Comparison of ENCODE assay signal across 13 mouse cellular contexts in genomic region chr2:172935776-172936562, GRCm38 (mm10). TPM values are rescaled to one million over a fixed set of nuclear protein-coding genes. Genes with fewer than 3 reads are reported as not detected.
DNase-seq lines count a peak whose midpoint lies in the region; ATAC-seq and TF ChIP-seq lines count a peak whose summit lies in the region.
"Had no signal": no experiment of that assay in that cellular context is flagged by ENCODE, and none has a peak within 500 bp of the region (broad histone marks: within the 10 kb centered on the region; RNA-seq: fewer than 3 reads in every experiment).

No protein-coding gene starts in this region.

- H3K27ac ChIP-seq in heart, embryonic 12.5 days (ENCODE audit: poor library complexity, severe bottlenecking), result peak overlapping the region; percentile 91
- H3K27ac ChIP-seq in embryonic facial prominence, embryonic 11.5 days (replicated peaks; ENCODE audit: low read depth, low read length), result peak overlapping the region; percentile 44
- H3K27ac ChIP-seq in hindbrain, postnatal 0 days, result no peak overlapping the region
- H3K27ac ChIP-seq in midbrain, embryonic 15.5 days, result no peak overlapping the region
- H3K27ac ChIP-seq: left cerebral cortex, adult 2 months had no signal

- no peaks in the 10 kb centered on the region for H3K9me3 ChIP-seq in heart, embryonic 12.5 days (replicated peaks)
- H3K9me3 ChIP-seq in embryonic facial prominence, embryonic 11.5 days (replicated peaks; ENCODE audit: control insufficient read depth, low read length), result no peaks in the 10 kb centered on the region
- no peaks in the 10 kb centered on the region for H3K9me3 ChIP-seq in hindbrain, postnatal 0 days (ENCODE audit: low read length)
- no peaks in the 10 kb centered on the region for H3K9me3 ChIP-seq in midbrain, embryonic 15.5 days

- H3K4me2 ChIP-seq in heart, embryonic 12.5 days, result peak overlapping the region; percentile 74
- H3K4me2 ChIP-seq in embryonic facial prominence, embryonic 11.5 days (ENCODE audit: low read depth, low read length), result peak overlapping the region; percentile 99
- H3K4me2 ChIP-seq in hindbrain, postnatal 0 days (ENCODE audit: low read depth, low read length), result 0 out of 2 replicates have a peak overlapping the region, but pooled peaks have one; percentile 51
- 0 out of 2 replicates have a peak overlapping the region, but pooled peaks have one; percentile 33 for H3K4me2 ChIP-seq in midbrain, embryonic 15.5 days

- DNase-seq in heart, adult 8-10 months (ENCODE audit: low spot score), result no peak
- DNase-seq in embryonic facial prominence, embryonic 11.5 days (ENCODE audit: low spot score), result peak; percentile 67
- no peak for DNase-seq in hindbrain, postnatal 0 days (ENCODE audit: low spot score)
- no peak for DNase-seq in spleen, postnatal 14 days (ENCODE audit: low spot score in 2 of 2)
- DNase-seq in gastrocnemius, postnatal 4 days (ENCODE audit: low spot score in 2 of 2), result no peak
- no peak for DNase-seq in thymus, postnatal 10 days (ENCODE audit: low spot score in 2 of 2)
- DNase-seq: lung, postnatal 14 days had no signal

- peaks cover 31% of the 10 kb centered on the region for H3K27me3 ChIP-seq in heart, embryonic 12.5 days (replicated peaks)
- peaks cover 9% of the 10 kb centered on the region; the same call in 1 of the 2 replicates for H3K27me3 ChIP-seq in embryonic facial prominence, embryonic 11.5 days (ENCODE audit: control insufficient read depth, insufficient read depth, low read length)
- H3K27me3 ChIP-seq in hindbrain, postnatal 0 days (ENCODE audit: insufficient read depth, low read length), result peaks cover 34% of the 10 kb centered on the region
- H3K27me3 ChIP-seq in midbrain, embryonic 15.5 days (replicated peaks), result peaks cover 57% of the 10 kb centered on the region

- H3K4me1 ChIP-seq in heart, embryonic 12.5 days (replicated peaks), result peaks cover 68% of the 10 kb centered on the region
- peaks cover 26% of the 10 kb centered on the region for H3K4me1 ChIP-seq in embryonic facial prominence, embryonic 11.5 days (ENCODE audit: control insufficient read depth, insufficient read depth, low read length)
- no peaks in the 10 kb centered on the region for H3K4me1 ChIP-seq in hindbrain, postnatal 0 days (ENCODE audit: insufficient read depth, low read length)
- H3K4me1 ChIP-seq in midbrain, embryonic 15.5 days, result peaks cover 58% of the 10 kb centered on the region

- H3K9ac ChIP-seq in heart, embryonic 12.5 days, result peak overlapping the region; percentile 86
- H3K9ac ChIP-seq in embryonic facial prominence, embryonic 11.5 days (replicated peaks; ENCODE audit: low read length), result peak overlapping the region; percentile 29; the same call in 1 of the 2 replicates
- H3K9ac ChIP-seq in hindbrain, postnatal 0 days (replicated peaks; ENCODE audit: low read length), result no peak overlapping the region
- no peak overlapping the region for H3K9ac ChIP-seq in midbrain, embryonic 15.5 days

- H3K36me3 ChIP-seq in heart, embryonic 12.5 days, result no peaks in the 10 kb centered on the region; the same call in 1 of the 2 replicates
- no peaks in the 10 kb centered on the region for H3K36me3 ChIP-seq in embryonic facial prominence, embryonic 11.5 days (replicated peaks; ENCODE audit: control insufficient read depth, insufficient read depth, low read depth, low read length)
- no peaks in the 10 kb centered on the region for H3K36me3 ChIP-seq in hindbrain, postnatal 0 days (ENCODE audit: insufficient read depth, low read length)
- no peaks in the 10 kb centered on the region for H3K36me3 ChIP-seq in midbrain, embryonic 15.5 days (replicated peaks)

- no peak for ATAC-seq in heart, embryonic 12.5 days (ENCODE audit: insufficient number of reproducible peaks, low FRiP score)
- ATAC-seq in embryonic facial prominence, embryonic 11.5 days (replicated peaks; ENCODE audit: insufficient number of reproducible peaks, low FRiP score, low TSS enrichment, low read depth), result no peak
- no peak for ATAC-seq in hindbrain, postnatal 0 days
- no peak for ATAC-seq in midbrain, embryonic 15.5 days (replicated peaks)
- ATAC-seq: inflammation-experienced regulatory T-cells, adult 6 months had no signal

- no peak for TF ChIP-seq CTCF in hindbrain, postnatal 0 days (IDR thresholded peaks at IDR 0.05; ENCODE audit: low read depth)

- WGBS in heart, embryonic 12.5 days, result 26% methylated on average over 12 of the region's 12 CpGs
- WGBS in embryonic facial prominence, embryonic 11.5 days, result 2% methylated on average over 12 of the region's 12 CpGs
- 39% methylated on average over 12 of the region's 12 CpGs for WGBS in hindbrain, postnatal 0 days
- WGBS in midbrain, embryonic 15.5 days, result 25% methylated on average over 12 of the region's 12 CpGs

- peak overlapping the region; percentile 61 for H3K4me3 ChIP-seq in heart, embryonic 12.5 days
- no peak overlapping the region; the same call in none of the 2 replicates for H3K4me3 ChIP-seq in embryonic facial prominence, embryonic 11.5 days (ENCODE audit: low read depth, low read length)
- H3K4me3 ChIP-seq in hindbrain, postnatal 0 days (ENCODE audit: low read length), result no peak overlapping the region
- H3K4me3 ChIP-seq in midbrain, embryonic 15.5 days, result no peak overlapping the region
- H3K4me3 ChIP-seq: erythroblast, embryonic 14.5 days; left cerebral cortex, adult 2 months had no signal

RNA-seq across cellular contexts. Expression of gene Bmp7, which starts 4.2 kb away (rescaled TPM):
- 67.2 and 70.8 TPM in 2 replicates for polyA plus RNA-seq in heart, embryonic 12.5 days (2016; fragmentation: Nextera tagmentation; extraction: Ambion mirVana)
- total RNA-seq in heart, adult 8-10 months (2022), result 1 to 10 TPM in 1 of 4 experiments, under 1 TPM in 3; 0.59 to 1.4 (median 0.74) TPM
- 26.2 and 26.6 TPM in 2 replicates for polyA plus RNA-seq in embryonic facial prominence, embryonic 11.5 days (2014; fragmentation: Nextera tagmentation; extraction: Ambion mirVana)
- 24.1 and 25.1 TPM in 2 replicates for total RNA-seq in hindbrain, postnatal 0 days (2014; rRNA removed)
- 12.8 and 15.6 TPM in 2 replicates for polyA plus RNA-seq in hindbrain, postnatal 0 days (2015; fragmentation: Nextera tagmentation; extraction: Ambion mirVana)
- polyA plus RNA-seq in midbrain, embryonic 15.5 days (2015; fragmentation: Nextera tagmentation; extraction: Ambion mirVana), result 14.3 and 17.2 TPM in 2 replicates
- total RNA-seq in gastrocnemius, postnatal 4 days (2021), result 1 to 10 TPM; 3.7 to 3.8 TPM
- polyA plus RNA-seq: erythroblast, embryonic 14.5 days had no signal

RNA-seq across cellular contexts. Expression of gene Spo11, which starts 41.5 kb away (rescaled TPM):
- polyA plus RNA-seq in heart, embryonic 12.5 days (2016; fragmentation: Nextera tagmentation; extraction: Ambion mirVana), result 0.26 and 0.30 TPM in 2 replicates
- total RNA-seq in heart, adult 8-10 months (2022), result not detected
- polyA plus RNA-seq in embryonic facial prominence, embryonic 11.5 days (2014; fragmentation: Nextera tagmentation; extraction: Ambion mirVana), result 0.94 and 1.4 TPM in 2 replicates
- 0.07 and 1.0 TPM in 2 replicates for total RNA-seq in hindbrain, postnatal 0 days (2014; rRNA removed)
- polyA plus RNA-seq in hindbrain, postnatal 0 days (2015; fragmentation: Nextera tagmentation; extraction: Ambion mirVana), result 0.86 and 0.96 TPM in 2 replicates
- polyA plus RNA-seq in midbrain, embryonic 15.5 days (2015; fragmentation: Nextera tagmentation; extraction: Ambion mirVana), result 1.4 TPM in 2 replicates
- not detected for total RNA-seq in gastrocnemius, postnatal 4 days (2021)
- polyA plus RNA-seq: C2C12 had no signal

Comparison
In these comparisons a context has a peak if more than half of its experiments do, and no peak if none do; other contexts are left out.
1. H3K27ac ChIP-seq: peak in heart, embryonic 12.5 days (single experiment) and embryonic facial prominence, embryonic 11.5 days (single experiment); none in hindbrain, postnatal 0 days (single experiment) and midbrain, embryonic 15.5 days (single experiment).
2. H3K4me2 ChIP-seq: peak in every context shown above with its lines; median percentile 99 in embryonic facial prominence, embryonic 11.5 days; 74 in heart, embryonic 12.5 days; 51 in hindbrain, postnatal 0 days; 33 in midbrain, embryonic 15.5 days.
3. H3K9ac ChIP-seq: peak in heart, embryonic 12.5 days (single experiment) and embryonic facial prominence, embryonic 11.5 days (single experiment); none in hindbrain, postnatal 0 days (single experiment) and midbrain, embryonic 15.5 days (single experiment).